Mouse (Mus musculus): ENCODE measurements at regions not wholly inside any gene's neighbourhood (a gene's known extent, or its start where the extent isn't known, plus 50 kb on each side); places are given as distances from the start of the nearest gene placed in this dataset.

GRCm38 (mm10) chr3:17772886-17773285 lies 175.3 kb upstream of the Cypt12 start:
- no peak for DNase-seq

GRCm38 (mm10) chr3:17779152-17779551 lies 169.1 kb upstream of the Cypt12 start:
- DNase-seq, result no peak

- DNase-seq, result no peak
Observed at GRCm38 (mm10) chr3:17784076-17784475, 164.1 kb upstream of the Cypt12 start.

GRCm38 (mm10) chr3:17784587-17784986 lies 163.6 kb upstream of the Cypt12 start:
- no peak for DNase-seq

GRCm38 (mm10) chr3:17785106-17786022 lies 162.8 kb upstream of the Cypt12 start:
- DNase-seq, result no peak

GRCm38 (mm10) chr3:17786023-17786720 lies 162.0 kb upstream of the Cypt12 start:
- no peak for DNase-seq

GRCm38 (mm10) chr3:17786721-17787442 lies 161.3 kb upstream of the Cypt12 start:
- DNase-seq, result no peak

- no peak for DNase-seq
Observed at GRCm38 (mm10) chr3:17787443-17788333, 160.5 kb upstream of the Cypt12 start.

- no peak for DNase-seq
Observed at GRCm38 (mm10) chr3:17788334-17788720, 159.9 kb upstream of the Cypt12 start.

GRCm38 (mm10) chr3:17788778-17789299 lies 159.4 kb upstream of the Cypt12 start:
- DNase-seq, result no peak

GRCm38 (mm10) chr3:17789454-17790196 lies 158.6 kb upstream of the Cypt12 start:
- DNase-seq, result no peak

- no peak for DNase-seq
Observed at GRCm38 (mm10) chr3:17790331-17790730, 157.9 kb upstream of the Cypt12 start.

GRCm38 (mm10) chr3:17790816-17791215 lies 157.4 kb upstream of the Cypt12 start:
- no peak for DNase-seq

GRCm38 (mm10) chr3:17791381-17792320 lies 156.6 kb upstream of the Cypt12 start:
- DNase-seq, result no peak

GRCm38 (mm10) chr3:17792537-17793039 lies 155.6 kb upstream of the Cypt12 start:
- no peak for DNase-seq

GRCm38 (mm10) chr3:17793646-17794250 lies 154.5 kb upstream of the Cypt12 start:
- DNase-seq, result no peak

- no peak for DNase-seq
Observed at GRCm38 (mm10) chr3:17794251-17795061, 153.8 kb upstream of the Cypt12 start.
